Mouse (Mus musculus) cerebellum, adult 11-12 months (tissue): ENCODE measurements at regions not wholly inside any gene's neighbourhood (a gene's known extent, or its start where the extent isn't known, plus 50 kb on each side); places are given as distances from the start of the nearest gene placed in this dataset.

ENCODE experiments used
- DNase-seq: peaks from one replicate; pipeline ENCODE4 v3.0.0; 2022

- peak; percentile 50 for DNase-seq
These were observed 60.0 kb downstream of the Ubiad1 start for GRCm38 (mm10) chr4:148384251-148385230.

- no peak for DNase-seq
These were observed 64.0 kb downstream of the Ubiad1 start for GRCm38 (mm10) chr4:148380562-148380961.

GRCm38 (mm10) chr4:148378491-148378890, 66.1 kb downstream of the Ubiad1 start:
- DNase-seq = no peak

- no peak for DNase-seq
These were observed 67.2 kb downstream of the Ubiad1 start for GRCm38 (mm10) chr4:148377368-148377767.

- DNase-seq = no peak
These were observed 68.1 kb downstream of the Ubiad1 start for GRCm38 (mm10) chr4:148376439-148376838.

GRCm38 (mm10) chr4:148371489-148371888, 73.1 kb downstream of the Ubiad1 start:
- peak; percentile 52 for DNase-seq

GRCm38 (mm10) chr4:148367671-148368070, 76.9 kb downstream of the Ubiad1 start:
- no peak for DNase-seq

- DNase-seq = no peak
These were observed 78.0 kb upstream of the Disp3 start for GRCm38 (mm10) chr4:148365804-148366203.

GRCm38 (mm10) chr4:148363366-148364121, 75.8 kb upstream of the Disp3 start:
- no peak for DNase-seq

- DNase-seq = peak; percentile 96
These were observed 73.2 kb upstream of the Disp3 start for GRCm38 (mm10) chr4:148360931-148361330.

- DNase-seq = no peak
These were observed 70.6 kb upstream of the Disp3 start for GRCm38 (mm10) chr4:148358336-148358735.

GRCm38 (mm10) chr4:148357221-148357621, 69.5 kb upstream of the Disp3 start:
- no peak for DNase-seq

GRCm38 (mm10) chr4:148356654-148357053, 68.9 kb upstream of the Disp3 start:
- DNase-seq = peak; percentile 56

GRCm38 (mm10) chr4:148353969-148354368, 66.2 kb upstream of the Disp3 start:
- no peak for DNase-seq

- DNase-seq = no peak
These were observed 64.9 kb upstream of the Disp3 start for GRCm38 (mm10) chr4:148352690-148353089.

- no peak for DNase-seq
These were observed 53.9 kb upstream of the Disp3 start for GRCm38 (mm10) chr4:148341531-148342157.

GRCm38 (mm10) chr4:148340342-148340741, 52.6 kb upstream of the Disp3 start:
- DNase-seq = no peak

GRCm38 (mm10) chr4:148337890-148338880, 50.4 kb upstream of the Disp3 start:
- no peak for DNase-seq
